Mouse (Mus musculus) stomach, postnatal 0 days (tissue): ENCODE results near the gene Fgfr2.

Experiments used
- CTCF ChIP-seq: IDR thresholded peaks from 2 replicates; pipeline ENCODE4 v1.5.1; 2016; ENCODE audit warnings: antibody characterized with exemption, low read depth, mild to moderate bottlenecking, moderate library complexity
- EP300 ChIP-seq: optimal IDR thresholded peaks from 2 replicates; pipeline ENCODE3; 2016; ENCODE audit warnings: antibody characterized with exemption

GRCm38 (mm10) chr7:130629999-130630398 is 2493.2 kb downstream of the Fgfr2 start:
- TF ChIP-seq CTCF = no peak
- no peak for TF ChIP-seq EP300
